Mouse (Mus musculus) left cerebral cortex, adult 11 months (tissue): Measurements from ENCODE around the gene Dthd1.

Source experiments
- DNase-seq: peaks from one replicate; pipeline ENCODE4 v3.0.0; 2022; ENCODE audit warnings: low spot score

The Dthd1 gene

DNA sequence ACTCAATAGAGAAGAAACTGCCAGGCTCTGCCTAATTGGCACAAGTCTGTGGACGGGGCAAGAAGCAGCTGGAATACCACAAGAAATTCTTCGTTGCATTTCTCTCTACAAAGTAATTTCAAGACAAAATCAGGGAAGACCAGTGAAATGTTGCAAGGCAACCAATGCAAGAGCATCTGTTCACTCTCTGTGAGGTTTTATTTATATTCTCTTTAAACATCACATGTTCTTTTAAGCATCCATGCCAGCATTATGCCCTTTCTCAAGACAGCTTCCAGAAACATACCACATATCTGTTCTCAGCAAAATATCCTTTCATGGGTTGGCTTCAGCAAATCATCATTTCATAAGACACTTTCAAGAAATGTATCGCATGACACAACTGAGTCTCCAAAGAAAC, 50.7 kb downstream of the Dthd1 start:
- no peak for DNase-seq

- DNase-seq: no peak
These were observed 53.4 kb downstream of the Dthd1 start for GRCm38 (mm10) chr5:62867003-62867402.

DNA sequence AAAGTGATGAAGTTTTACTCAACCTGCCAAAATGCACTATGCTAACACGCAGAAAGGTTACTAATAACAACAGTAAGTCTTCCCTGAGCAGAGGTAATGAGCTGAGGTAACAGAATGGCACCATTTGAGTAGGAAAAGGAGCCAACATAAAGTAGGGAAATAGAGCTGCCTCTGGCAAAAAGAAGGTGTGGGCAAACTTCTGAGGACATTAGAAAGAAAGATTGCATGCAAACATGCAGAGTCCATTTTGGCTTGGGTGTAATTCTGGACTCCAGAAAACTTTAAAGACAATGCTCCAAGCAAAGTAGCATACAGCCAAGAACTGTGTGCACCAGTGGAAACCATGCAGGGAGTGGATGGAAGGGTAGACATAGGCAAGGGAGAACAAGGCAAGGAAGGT, 65.9 kb downstream of the Dthd1 start:
- no peak for DNase-seq

GRCm38 (mm10) chr5:62895326-62895725, 81.7 kb downstream of the Dthd1 start:
- DNase-seq: peak; percentile 38

DNA sequence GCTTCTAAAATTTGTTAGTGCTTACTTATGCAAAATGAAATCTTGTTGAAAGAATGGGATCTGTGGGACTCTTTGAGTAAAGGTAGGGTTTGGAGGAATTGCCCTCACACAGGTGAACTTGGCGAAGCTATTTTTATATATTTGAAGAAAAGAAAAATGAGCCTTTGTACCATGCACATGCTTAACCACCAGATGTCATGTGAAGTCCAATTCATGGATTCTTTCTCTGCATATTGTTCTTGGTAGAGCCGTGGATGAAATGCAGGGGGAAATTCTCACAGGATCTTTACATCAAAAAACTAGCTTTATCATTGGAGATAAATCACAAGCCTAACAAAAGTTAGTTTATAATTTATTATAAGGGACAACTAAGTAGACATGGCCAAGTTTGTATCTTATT, 93.3 kb downstream of the Dthd1 start:
- no peak for DNase-seq

DNA sequence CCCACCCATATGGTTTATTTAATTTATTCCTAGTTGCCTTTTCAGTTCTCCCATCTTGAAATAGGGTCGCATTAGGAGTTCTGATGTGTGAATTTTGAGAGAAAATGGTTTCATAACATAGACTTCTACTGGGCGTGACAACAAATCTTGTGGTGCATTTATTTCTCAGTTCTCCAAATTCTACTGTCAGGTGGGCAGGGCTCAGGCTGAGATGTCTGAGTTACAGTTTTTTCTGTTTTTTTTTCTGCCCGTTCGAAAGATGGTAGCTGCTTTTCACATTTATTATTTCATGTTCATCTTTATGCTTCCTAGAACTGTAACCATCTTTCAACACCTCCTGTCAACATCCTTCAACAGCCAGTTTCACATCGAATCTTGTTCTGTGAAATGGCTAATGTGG, 95.5 kb downstream of the Dthd1 start:
- DNase-seq: no peak

GRCm38 (mm10) chr5:62924616-62925015, 111.0 kb downstream of the Dthd1 start:
- no peak for DNase-seq
